Mouse (Mus musculus): ENCODE data around the gene Gng7. TPM values are rescaled to one million over a fixed set of nuclear protein-coding genes. Genes with fewer than 3 reads are reported as not detected.

Gng7 gene
- total and polyA plus RNA-seq, 3 experiments, result 0.50 to 0.68 (median 0.63) TPM

GRCm38 (mm10) chr10:80984223-80984622, 30.5 kb downstream of the Gng7 start:
- TF ChIP-seq POLR2A (IDR thresholded peaks at IDR 0.05; ENCODE audit: insufficient read depth, low read depth, low read length) (no peak), CTCF (IDR thresholded peaks at IDR 0.05) (no peak), EP300 (IDR thresholded peaks at IDR 0.05; ENCODE audit: insufficient read depth, low read depth, low read length) (no peak)
- H3K4me1 ChIP-seq (ENCODE audit: control insufficient read depth, insufficient read depth, low read length), result peaks cover 6% of the 10 kb centered on the region
- no peaks in the 10 kb centered on the region for H3K36me3 ChIP-seq (ENCODE audit: control insufficient read depth, insufficient read depth, low read length)
- no peaks in the 10 kb centered on the region for H3K27me3 ChIP-seq (ENCODE audit: control insufficient read depth, insufficient read depth, low read length)
- WGBS, result 87% methylated on average over 12 of the region's 12 CpGs
- intact Hi-C loops (cut with DNase I), result no loop called here
- no peak overlapping the region for H3K4me3 ChIP-seq
- DNase-seq, result no peak
- no peaks in the 10 kb centered on the region for H3K79me2 ChIP-seq (replicated peaks; ENCODE audit: control insufficient read depth, insufficient read depth, low read length)
- no peak overlapping the region for H3K9ac ChIP-seq (ENCODE audit: low read depth, low read length)
- H3K27ac ChIP-seq, result no peak overlapping the region

GRCm38 (mm10) chr10:80982381-80982780, 32.4 kb downstream of the Gng7 start:
- no peak for DNase-seq
- 69% methylated on average over 4 of the region's 4 CpGs for WGBS
- TF ChIP-seq POLR2A (IDR thresholded peaks at IDR 0.05; ENCODE audit: insufficient read depth, low read depth, low read length) (no peak), CTCF (IDR thresholded peaks at IDR 0.05) (no peak), EP300 (IDR thresholded peaks at IDR 0.05; ENCODE audit: insufficient read depth, low read depth, low read length) (no peak)
- no peak overlapping the region for H3K4me3 ChIP-seq
- no peaks in the 10 kb centered on the region for H3K27me3 ChIP-seq (ENCODE audit: control insufficient read depth, insufficient read depth, low read length)
- H3K79me2 ChIP-seq (replicated peaks; ENCODE audit: control insufficient read depth, insufficient read depth, low read length), result no peaks in the 10 kb centered on the region
- peaks cover 5% of the 10 kb centered on the region; the same call in 1 of the 2 replicates for H3K4me1 ChIP-seq (ENCODE audit: control insufficient read depth, insufficient read depth, low read length)
- H3K36me3 ChIP-seq (ENCODE audit: control insufficient read depth, insufficient read depth, low read length), result no peaks in the 10 kb centered on the region
- intact Hi-C loops (cut with DNase I), result no loop called here
- no peak overlapping the region for H3K27ac ChIP-seq
- no peak overlapping the region for H3K9ac ChIP-seq (ENCODE audit: low read depth, low read length)

GRCm38 (mm10) chr10:80981564-80982112, 33.1 kb downstream of the Gng7 start:
- Histone ChIP-seq H3K27ac (no peak overlapping the region), H3K9ac (ENCODE audit: low read depth, low read length) (no peak overlapping the region), H3K4me3 (no peak overlapping the region), H3K4me1 (ENCODE audit: control insufficient read depth, insufficient read depth, low read length) (0 out of 2 replicates have a peak, but pooled peaks cover 1% of the 10 kb centered on the region), H3K79me2 (replicated peaks; ENCODE audit: control insufficient read depth, insufficient read depth, low read length) (no peaks in the 10 kb centered on the region), H3K27me3 (ENCODE audit: control insufficient read depth, insufficient read depth, low read length) (no peaks in the 10 kb centered on the region), H3K36me3 (ENCODE audit: control insufficient read depth, insufficient read depth, low read length) (no peaks in the 10 kb centered on the region)
- DNase-seq, result no peak
- TF ChIP-seq EP300 (IDR thresholded peaks at IDR 0.05; ENCODE audit: insufficient read depth, low read depth, low read length), result no peak
- 0 out of 2 replicates have a peak, but pooled peaks have one; percentile 8 for TF ChIP-seq CTCF (IDR thresholded peaks at IDR 0.05)
- intact Hi-C loops (cut with DNase I), result no loop called here
- WGBS, result 58% methylated on average over 7 of the region's 7 CpGs

- no peak overlapping the region for H3K4me3 ChIP-seq
- no peaks in the 10 kb centered on the region for H3K36me3 ChIP-seq (ENCODE audit: control insufficient read depth, insufficient read depth, low read length)
- no peak overlapping the region for H3K9ac ChIP-seq (ENCODE audit: low read depth, low read length)
- H3K79me2 ChIP-seq (replicated peaks; ENCODE audit: control insufficient read depth, insufficient read depth, low read length), result no peaks in the 10 kb centered on the region
- no peak for DNase-seq
- TF ChIP-seq EP300 (IDR thresholded peaks at IDR 0.05; ENCODE audit: insufficient read depth, low read depth, low read length), result no peak
- TF ChIP-seq POLR2A (IDR thresholded peaks at IDR 0.05; ENCODE audit: insufficient read depth, low read depth, low read length), result no peak
- TF ChIP-seq CTCF (IDR thresholded peaks at IDR 0.05), result no peak
- WGBS, result 89% methylated on average over 11 of the region's 11 CpGs
- no peaks in the 10 kb centered on the region for H3K27me3 ChIP-seq (ENCODE audit: control insufficient read depth, insufficient read depth, low read length)
- H3K27ac ChIP-seq, result no peak overlapping the region
- intact Hi-C loops (cut with DNase I), result no loop called here
- no peaks in the 10 kb centered on the region for H3K4me1 ChIP-seq (ENCODE audit: control insufficient read depth, insufficient read depth, low read length)
Observed at GRCm38 (mm10) chr10:80975478-80975877, 39.3 kb downstream of the Gng7 start.

- H3K27ac ChIP-seq, result no peak overlapping the region
- no peaks in the 10 kb centered on the region for H3K79me2 ChIP-seq (replicated peaks; ENCODE audit: control insufficient read depth, insufficient read depth, low read length)
- H3K27me3 ChIP-seq (ENCODE audit: control insufficient read depth, insufficient read depth, low read length), result no peaks in the 10 kb centered on the region
- TF ChIP-seq EP300 (IDR thresholded peaks at IDR 0.05; ENCODE audit: insufficient read depth, low read depth, low read length) (no peak), POLR2A (IDR thresholded peaks at IDR 0.05; ENCODE audit: insufficient read depth, low read depth, low read length) (no peak), CTCF (IDR thresholded peaks at IDR 0.05) (no peak)
- H3K4me1 ChIP-seq (ENCODE audit: control insufficient read depth, insufficient read depth, low read length), result no peaks in the 10 kb centered on the region
- no peak overlapping the region for H3K9ac ChIP-seq (ENCODE audit: low read depth, low read length)
- intact Hi-C loops (cut with DNase I), result no loop called here
- no peaks in the 10 kb centered on the region for H3K36me3 ChIP-seq (ENCODE audit: control insufficient read depth, insufficient read depth, low read length)
- DNase-seq, result no peak
- H3K4me3 ChIP-seq, result no peak overlapping the region
- 82% methylated on average over 1 of the region's 1 CpGs for WGBS
Observed at GRCm38 (mm10) chr10:80973722-80974121, 41.0 kb downstream of the Gng7 start.

- H3K9ac ChIP-seq (ENCODE audit: low read depth, low read length), result no peak overlapping the region
- TF ChIP-seq CTCF (IDR thresholded peaks at IDR 0.05), result no peak
- TF ChIP-seq POLR2A (IDR thresholded peaks at IDR 0.05; ENCODE audit: insufficient read depth, low read depth, low read length), result no peak
- no peak for TF ChIP-seq EP300 (IDR thresholded peaks at IDR 0.05; ENCODE audit: insufficient read depth, low read depth, low read length)
- WGBS, result 45% methylated on average over 11 of the region's 11 CpGs
- no peaks in the 10 kb centered on the region for H3K79me2 ChIP-seq (replicated peaks; ENCODE audit: control insufficient read depth, insufficient read depth, low read length)
- H3K36me3 ChIP-seq (ENCODE audit: control insufficient read depth, insufficient read depth, low read length), result no peaks in the 10 kb centered on the region
- intact Hi-C loops (cut with DNase I), result no loop called here
- no peaks in the 10 kb centered on the region for H3K27me3 ChIP-seq (ENCODE audit: control insufficient read depth, insufficient read depth, low read length)
- no peak overlapping the region for H3K4me3 ChIP-seq
- peak; percentile 42 to 55 for DNase-seq
- H3K27ac ChIP-seq, result no peak overlapping the region
- H3K4me1 ChIP-seq (ENCODE audit: control insufficient read depth, insufficient read depth, low read length), result no peaks in the 10 kb centered on the region
Observed at GRCm38 (mm10) chr10:80972071-80972987, 42.4 kb downstream of the Gng7 start.
